Mouse (Mus musculus) C3H10T1/2 (cell line): ENCODE data around the gene Prlhr. TPM values are rescaled to one million over a fixed set of nuclear protein-coding genes. Genes with fewer than 3 reads are reported as not detected.

Experiments used
- polyA plus RNA-seq, 2 experiments: library from polyadenylated mRNA; unstranded; fragments of >200 nt; fragmentation: generic; extraction: Trizol; gene quantifications; one replicate each; pipeline ENCODE4 v1.2.1; 2012; ENCODE audit warnings: missing spikeins in 2 of 2

Gene Prlhr
- not detected for polyA plus RNA-seq

GRCm38 (mm10) chr19:60468254-60468762 lies at the start of gene Prlhr:
Prlhr (minus strand) TSS chr19:60468304.

Other genes starting within 250 kb of the Prlhr start
- 1 to 10 TPM; 1.2 to 7.9 TPM for gene Fam204a, start 241.6 kb downstream of the Prlhr start, polyA plus RNA-seq
- gene Cacul1, start 112.7 kb upstream of the Prlhr start, polyA plus RNA-seq: 1 to 10 TPM; 1.3 to 7.2 TPM